ENCODE assay signal across 10 mouse cellular contexts in genomic region chr1:41264214-41264613, GRCm38 (mm10).
DNase-seq lines count a peak whose midpoint lies in the region; ATAC-seq and TF ChIP-seq lines count a peak whose summit lies in the region.
"Had no signal": no experiment of that assay in that cellular context is flagged by ENCODE, and none has a peak within 500 bp of the region (broad histone marks: within the 10 kb centered on the region; RNA-seq: fewer than 3 reads in every experiment).

No protein-coding gene starts in this region.

- H3K27ac ChIP-seq in left cerebral cortex, adult 2 months = no peak overlapping the region

- TF ChIP-seq CTCF in left cerebral cortex, adult 2 months (IDR thresholded peaks at IDR 0.05) = peak; percentile 52

- peak; percentile 25 for DNase-seq in adrenal gland, postnatal 10 days
- no peak for DNase-seq in adrenal gland, adult 18-20 months (ENCODE audit: low spot score in 2 of 2)
- DNase-seq in left cerebral cortex, adult 2 months (ENCODE audit: extremely low spot score in 1 of 2, low spot score in 2 of 2) = no peak
- no peak for DNase-seq in left cerebral cortex, adult 11 months (ENCODE audit: low spot score)
- DNase-seq in adipocyte (ENCODE audit: low spot score) = peak; percentile 4
- DNase-seq in kidney, postnatal 25 days = peak; percentile 6 to 32
- DNase-seq in left cerebral cortex, adult 8-10 months (ENCODE audit: low spot score in 2 of 2) = no peak
- DNase-seq: cerebellum, adult 11 months; thymus, adult 2 months had no signal

- no peak overlapping the region for H3K4me3 ChIP-seq in left cerebral cortex, adult 2 months

- intact Hi-C loops in left cerebral cortex, adult 2 months (cut with DNase I) = loop anchor here (5.0 kb wide), 1 partner anchor 813 kb away; no protein-coding TSS in a partner anchor

- ATAC-seq in CD4-positive, CD25-positive, alpha-beta regulatory T cell, adult 4 months = no peak

Comparison
In these comparisons a context has a peak if more than half of its experiments do, and no peak if none do; other contexts are left out.
1. DNase-seq: peak in adrenal gland, postnatal 10 days (single experiment), adipocyte (single experiment) and kidney, postnatal 25 days (2 of 2); none in adrenal gland, adult 18-20 months (0 of 2), left cerebral cortex, adult 2 months (0 of 2), left cerebral cortex, adult 11 months (single experiment) and left cerebral cortex, adult 8-10 months (0 of 2).